Mouse (Mus musculus): Measurements from ENCODE around the gene Gm21776.
"Not testable (repeated sequence)": the region's sequence is repeated elsewhere in the genome, so short reads cannot be mapped to it uniquely, and the experiment has no call there.

Gene Gm21776

DNA sequence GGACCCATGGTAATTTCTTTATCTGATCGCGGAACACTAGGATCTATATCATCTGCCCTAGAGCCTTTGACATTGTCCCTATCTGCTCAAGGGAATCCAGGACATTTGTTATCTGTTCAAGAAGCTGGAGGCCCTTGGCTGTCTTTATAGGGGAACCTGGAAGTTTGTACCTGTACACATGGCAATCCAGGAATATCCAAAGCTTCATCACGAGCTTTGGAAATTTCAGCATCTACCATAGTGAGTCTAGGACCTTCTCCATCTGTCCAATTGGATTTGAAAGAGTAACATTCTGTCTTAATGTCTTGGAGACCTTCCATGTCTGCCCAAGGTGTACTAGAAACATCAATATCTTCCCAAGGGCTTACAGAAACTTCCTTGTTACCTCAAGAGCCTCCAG lies at the start of gene Gm21776:
Gene Gm21776 (plus strand): TSS at position 301 of the 400 bp plus-strand sequence.
- DNase-seq (ENCODE audit: low read depth, low spot score) = not testable (repeated sequence)
